Mouse (Mus musculus) midbrain, embryonic 11.5 days (tissue): ENCODE measurements around the gene Msl1. TPM values are rescaled to one million over a fixed set of nuclear protein-coding genes. Genes with fewer than 3 reads are reported as not detected.

ENCODE experiments used
- ATAC-seq: fragments of 200-750 bp; cut with Nextera tagmentation; 2 replicates; pipeline ENCODE4 v1.8.0; 2017; ENCODE audit warnings: moderate TSS enrichment, moderate library complexity; ENCODE audit not compliant: low FRiP score
- DNase-seq: peaks from one replicate; pipeline ENCODE4 v3.0.0; 2015; ENCODE audit warnings: low spot score; ENCODE audit errors: missing footprints
- H3K27ac ChIP-seq: fragments of 300-500 bp; sonication (generic); 2 replicates; pipeline ENCODE4 v1.5.1; 2014; ENCODE audit warnings: low read depth, low read length
- H3K27me3 ChIP-seq: fragments of 300-500 bp; sonication (generic); 2 replicates; pipeline ENCODE4 v1.6.1; 2014; ENCODE audit warnings: mild to moderate bottlenecking, low read length, moderate library complexity, mixed read lengths; ENCODE audit not compliant: control insufficient read depth, insufficient read depth
- H3K36me3 ChIP-seq: fragments of 300-500 bp; sonication (generic); 2 replicates; pipeline ENCODE4 v1.6.1; 2014; ENCODE audit warnings: mild to moderate bottlenecking, low read length, moderate library complexity, mixed read lengths; ENCODE audit not compliant: control insufficient read depth, insufficient read depth
- H3K4me1 ChIP-seq: fragments of 300-500 bp; sonication (generic); 2 replicates; pipeline ENCODE4 v1.6.1; 2014; ENCODE audit warnings: low read length; ENCODE audit not compliant: control insufficient read depth, insufficient read depth
- H3K4me2 ChIP-seq: fragments of 300-500 bp; sonication (generic); 2 replicates; pipeline ENCODE4 v1.6.1; 2014; ENCODE audit warnings: mild to moderate bottlenecking, moderate library complexity
- H3K4me3 ChIP-seq: fragments of 300-500 bp; sonication (generic); 2 replicates; pipeline ENCODE4 v1.5.1; 2014; ENCODE audit warnings: low read depth, low read length
- H3K9ac ChIP-seq: fragments of 300-500 bp; sonication (generic); 2 replicates; pipeline ENCODE4 v1.6.1; 2014; ENCODE audit warnings: low read length
- H3K9me3 ChIP-seq: fragments of 300-500 bp; sonication (generic); 2 replicates; pipeline ENCODE4 v1.6.1; 2016; ENCODE audit warnings: low read length; ENCODE audit not compliant: control insufficient read depth
- WGBS: fragments of 180-500 bp; shearing (Covaris S2); extraction: QIAGEN DNeasy Blood & Tissue Kit; methylation state at CpG from one replicate; pipeline ENCODE4 v1.1.7; 2014; 5-methylcytosine and 5-hydroxymethylcytosine counted together
- polyA plus RNA-seq: library from polyadenylated mRNA; unstranded; fragments of >200 nt; fragmentation: Nextera tagmentation; extraction: Ambion mirVana; gene quantifications from 2 replicates; pipeline ENCODE4 v1.2.1, GENCODE M21; 2014

The Msl1 gene
- polyA plus RNA-seq, 1 experiment from 2014 or later = 24.0 TPM

DNA sequence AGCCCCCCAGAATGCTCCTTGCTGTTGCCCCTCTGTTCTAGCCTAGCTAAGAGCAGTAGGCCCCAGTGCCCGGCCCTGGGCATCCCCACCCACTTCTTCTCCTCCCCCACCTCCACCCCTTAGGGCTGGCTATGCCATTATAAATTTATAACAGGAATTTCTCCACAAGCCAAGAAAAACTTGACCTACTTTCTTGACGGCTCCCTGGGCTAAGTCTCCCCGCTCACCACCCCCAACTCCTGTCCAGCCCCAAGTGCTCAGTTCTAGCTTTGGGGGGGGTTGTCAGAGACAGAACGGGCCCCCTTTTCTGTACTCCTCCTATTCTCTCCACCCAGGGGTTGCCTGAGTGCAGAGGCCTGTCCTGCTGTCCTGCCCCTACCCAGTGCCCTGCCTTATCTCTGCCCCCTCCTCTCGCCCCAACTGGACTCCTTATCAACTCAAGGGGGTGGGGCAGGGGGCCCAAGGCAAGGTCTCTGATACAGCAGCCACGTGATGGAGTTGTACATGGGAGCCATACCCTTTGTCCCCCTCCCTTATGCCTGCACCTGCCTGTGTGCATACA, 44.0 kb upstream of the Msl1 start:
- DNase-seq (no peak), ATAC-seq (no peak)
- Histone ChIP-seq H3K27me3 (no peaks in the 10 kb centered on the region), H3K27ac (peak overlapping the region; percentile 41; the same call in 1 of the 2 replicates), H3K4me3 (no peak overlapping the region), H3K4me1 (peaks cover 62% of the 10 kb centered on the region), H3K9me3 (no peaks in the 10 kb centered on the region), H3K4me2 (no peak overlapping the region), H3K9ac (peak overlapping the region; percentile 28), H3K36me3 (no peaks in the 10 kb centered on the region)
- WGBS = 48% methylated on average over 6 of the region's 6 CpGs

DNA sequence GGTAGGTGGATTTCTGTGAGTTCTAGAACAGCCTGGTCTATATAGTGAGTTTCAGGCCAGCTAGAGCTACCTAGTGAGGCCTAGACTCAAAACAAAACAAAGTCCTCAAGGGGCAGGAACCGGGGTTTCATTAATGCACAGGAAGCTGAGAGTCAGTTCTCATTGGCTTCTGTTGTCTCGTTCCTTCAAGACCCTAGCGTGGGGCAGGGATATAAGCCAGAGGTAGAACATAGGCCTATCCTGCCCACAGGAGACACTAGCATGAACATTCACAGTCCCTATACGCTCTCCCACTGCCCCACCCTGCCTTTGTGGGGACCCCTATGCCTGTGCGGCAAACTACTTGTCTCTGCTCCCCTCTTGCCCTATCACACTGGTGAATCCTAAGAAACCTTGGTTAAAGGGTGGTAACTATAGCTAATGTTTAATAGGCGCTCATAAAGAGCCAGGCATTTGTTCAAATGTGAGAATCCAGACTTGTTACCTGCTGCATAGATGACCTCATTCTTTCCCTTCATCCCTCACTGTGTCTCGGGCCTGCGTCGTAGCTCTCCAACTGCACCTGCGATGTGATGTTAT, 42.7 kb upstream of the Msl1 start:
- ATAC-seq = no peak
- 89% methylated on average over 10 of the region's 10 CpGs for WGBS
- DNase-seq = no peak
- no peaks in the 10 kb centered on the region for H3K36me3 ChIP-seq
- no peak overlapping the region for H3K27ac ChIP-seq
- H3K9me3 ChIP-seq = no peaks in the 10 kb centered on the region
- H3K27me3 ChIP-seq = no peaks in the 10 kb centered on the region
- H3K4me1 ChIP-seq = peaks cover 50% of the 10 kb centered on the region
- H3K4me3 ChIP-seq = no peak overlapping the region
- H3K9ac ChIP-seq = no peak overlapping the region
- no peak overlapping the region for H3K4me2 ChIP-seq

- ATAC-seq (no peak), DNase-seq (no peak)
- Histone ChIP-seq H3K27ac (no peak overlapping the region), H3K4me3 (no peak overlapping the region), H3K4me1 (peaks cover 44% of the 10 kb centered on the region), H3K9ac (no peak overlapping the region), H3K36me3 (no peaks in the 10 kb centered on the region), H3K9me3 (no peaks in the 10 kb centered on the region), H3K4me2 (no peak overlapping the region), H3K27me3 (no peaks in the 10 kb centered on the region)
- 93% methylated on average over 5 of the region's 5 CpGs for WGBS
Observed at GRCm38 (mm10) chr11:98753264-98753663, 42.1 kb upstream of the Msl1 start.

DNA sequence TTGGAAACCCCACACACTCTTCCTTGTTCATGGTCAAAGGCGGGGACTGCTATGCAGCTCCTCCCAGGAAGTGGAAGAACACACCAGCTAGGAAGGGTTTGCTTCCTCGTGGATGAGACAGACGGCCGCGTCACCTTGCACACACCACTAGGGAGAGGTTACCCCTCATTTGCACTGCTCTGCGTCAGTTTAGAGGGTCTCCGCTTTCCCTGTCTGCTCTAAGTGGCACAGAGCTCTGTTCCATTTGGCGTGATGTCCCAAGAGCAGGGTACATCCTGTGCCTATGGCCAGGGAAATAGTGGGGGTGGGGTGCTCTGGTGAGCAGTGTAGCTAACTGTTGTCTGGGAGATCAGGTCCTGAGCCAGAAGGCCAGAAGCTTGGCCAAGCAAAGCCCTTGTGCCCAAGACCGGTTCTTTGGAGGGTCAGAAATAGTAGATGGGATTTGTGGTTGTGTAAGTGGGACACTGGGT, 41.1 kb upstream of the Msl1 start:
- no peaks in the 10 kb centered on the region for H3K27me3 ChIP-seq
- H3K4me3 ChIP-seq = no peak overlapping the region
- H3K9ac ChIP-seq = no peak overlapping the region; the same call in 1 of the 2 replicates
- no peaks in the 10 kb centered on the region for H3K9me3 ChIP-seq
- 76% methylated on average over 9 of the region's 9 CpGs for WGBS
- ATAC-seq = no peak
- no peaks in the 10 kb centered on the region for H3K36me3 ChIP-seq
- no peak overlapping the region for H3K4me2 ChIP-seq
- no peak overlapping the region for H3K27ac ChIP-seq
- no peak for DNase-seq
- H3K4me1 ChIP-seq = peaks cover 34% of the 10 kb centered on the region

- no peaks in the 10 kb centered on the region for H3K36me3 ChIP-seq
- peaks cover 29% of the 10 kb centered on the region for H3K4me1 ChIP-seq
- WGBS = 26% methylated on average over 7 of the region's 7 CpGs
- ATAC-seq (peak; percentile 64), DNase-seq (peak; percentile 99)
- no peak overlapping the region for H3K9ac ChIP-seq
- no peak overlapping the region for H3K4me3 ChIP-seq
- H3K27ac ChIP-seq = no peak overlapping the region
- H3K9me3 ChIP-seq = no peaks in the 10 kb centered on the region
- H3K4me2 ChIP-seq = no peak overlapping the region
- no peaks in the 10 kb centered on the region for H3K27me3 ChIP-seq
Observed at GRCm38 (mm10) chr11:98754621-98755181, 40.6 kb upstream of the Msl1 start.

DNA sequence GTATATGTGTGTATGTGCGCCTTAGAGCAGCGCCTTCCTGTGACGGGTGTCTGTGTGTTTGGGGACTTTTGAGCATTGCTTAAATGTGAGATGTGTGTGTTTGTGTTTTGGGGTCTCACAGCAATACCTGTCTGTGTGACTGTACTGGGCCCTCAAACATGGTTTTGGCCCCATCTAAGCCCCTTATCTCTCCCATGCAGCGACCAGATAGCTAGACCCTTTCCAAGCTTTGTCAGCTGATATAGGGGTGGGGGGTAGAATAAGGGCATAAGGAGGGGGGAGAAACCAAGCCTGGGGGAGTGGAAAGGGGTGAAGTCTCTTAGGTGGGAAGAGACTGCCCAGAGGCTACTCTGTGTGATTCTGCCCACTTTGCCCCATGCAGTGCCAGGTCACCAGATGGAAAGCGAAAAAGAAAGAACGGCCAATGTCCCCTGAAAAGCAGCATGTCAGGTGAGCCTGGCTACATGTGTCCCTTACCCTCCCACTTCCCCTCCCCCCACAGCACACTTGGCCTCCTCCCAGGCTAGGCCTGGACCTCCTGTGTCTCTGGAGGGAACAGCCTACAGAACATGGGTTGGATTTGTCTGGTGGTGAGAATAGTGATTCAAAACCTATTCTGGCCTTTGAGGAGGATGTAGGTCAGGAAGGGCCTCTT, 39.5 kb upstream of the Msl1 start:
- Histone ChIP-seq H3K27me3 (no peaks in the 10 kb centered on the region), H3K4me3 (no peak overlapping the region), H3K36me3 (no peaks in the 10 kb centered on the region; the same call in 1 of the 2 replicates), H3K27ac (no peak overlapping the region), H3K9me3 (no peaks in the 10 kb centered on the region), H3K4me2 (no peak overlapping the region), H3K9ac (no peak overlapping the region), H3K4me1 (peaks cover 18% of the 10 kb centered on the region)
- no peak for DNase-seq
- WGBS = 95% methylated on average over 6 of the region's 6 CpGs
- ATAC-seq = no peak

DNA sequence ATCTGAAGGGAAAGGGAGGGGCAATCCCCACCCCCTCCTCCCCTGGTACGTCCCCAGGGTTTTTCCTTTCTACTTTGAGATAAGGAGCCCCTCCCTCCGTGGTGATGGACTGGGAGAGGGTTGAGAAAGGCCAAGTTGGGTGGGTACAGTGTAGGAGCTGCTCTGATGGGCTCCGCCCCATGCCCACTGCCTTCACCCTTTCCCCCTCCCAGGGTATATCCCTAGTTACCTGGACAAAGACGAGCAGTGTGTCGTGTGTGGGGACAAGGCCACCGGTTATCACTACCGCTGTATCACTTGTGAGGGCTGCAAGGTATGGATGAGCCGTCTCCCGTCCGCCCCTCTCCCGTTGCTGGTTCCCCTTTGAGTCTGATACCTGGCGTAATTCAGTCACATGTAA, 38.6 kb upstream of the Msl1 start:
- 90% methylated on average over 12 of the region's 12 CpGs for WGBS
- no peak for DNase-seq
- H3K27me3 ChIP-seq = no peaks in the 10 kb centered on the region
- H3K27ac ChIP-seq = no peak overlapping the region
- no peaks in the 10 kb centered on the region; the same call in 1 of the 2 replicates for H3K36me3 ChIP-seq
- H3K9ac ChIP-seq = no peak overlapping the region
- no peak overlapping the region for H3K4me3 ChIP-seq
- H3K4me2 ChIP-seq = no peak overlapping the region
- no peaks in the 10 kb centered on the region for H3K9me3 ChIP-seq
- peaks cover 9% of the 10 kb centered on the region for H3K4me1 ChIP-seq
- no peak for ATAC-seq

- peaks cover 4% of the 10 kb centered on the region for H3K36me3 ChIP-seq
- H3K27ac ChIP-seq = no peak overlapping the region
- DNase-seq (no peak), ATAC-seq (no peak)
- H3K4me2 ChIP-seq = no peak overlapping the region
- H3K27me3 ChIP-seq = no peaks in the 10 kb centered on the region
- H3K9ac ChIP-seq = no peak overlapping the region
- 92% methylated on average over 4 of the region's 4 CpGs for WGBS
- no peak overlapping the region for H3K4me3 ChIP-seq
- H3K4me1 ChIP-seq = peaks cover 11% of the 10 kb centered on the region
- H3K9me3 ChIP-seq = no peaks in the 10 kb centered on the region
Observed at GRCm38 (mm10) chr11:98761939-98762338, 33.4 kb upstream of the Msl1 start.
